Mouse (Mus musculus) olfactory bulb, adult 2 months (tissue): Measurements from ENCODE around the gene Gm4869. TPM values are rescaled to one million over a fixed set of nuclear protein-coding genes. Genes with fewer than 3 reads are reported as not detected.

Experiments used
- H3K27ac ChIP-seq: fragments of 200-500 bp; 2 replicates; pipeline ENCODE4 v1.5.1; 2012; ENCODE audit warnings: low read depth, low read length; ENCODE audit not compliant: insufficient read depth
- H3K4me1 ChIP-seq: fragments of 200-500 bp; 2 replicates; pipeline ENCODE4 v1.6.1; 2012; ENCODE audit warnings: low read length; ENCODE audit not compliant: control insufficient read depth, insufficient read depth
- H3K4me3 ChIP-seq: fragments of 200-500 bp; 2 replicates; pipeline ENCODE4 v1.5.1; 2012; ENCODE audit warnings: mild to moderate bottlenecking, low read depth, low read length, moderate library complexity; ENCODE audit not compliant: insufficient read depth
- CTCF ChIP-seq: fragments of 200-500 bp; IDR thresholded peaks from 2 replicates; pipeline ENCODE4 v1.5.1; 2012; ENCODE audit warnings: low read depth, mild to moderate bottlenecking, low read length, moderate library complexity; ENCODE audit not compliant: insufficient read depth
- POLR2A ChIP-seq: fragments of 200-500 bp; IDR thresholded peaks from 2 replicates; pipeline ENCODE4 v1.6.1; 2012; ENCODE audit warnings: mild to moderate bottlenecking, low read depth, low read length, moderate library complexity; ENCODE audit not compliant: insufficient read depth
- WGBS: fragments of 180-500 bp; shearing (Covaris S2); methylation state at CpG from one replicate; pipeline ENCODE4 v1.1.7; 2018; 5-methylcytosine and 5-hydroxymethylcytosine counted together
- polyA plus RNA-seq: library from polyadenylated mRNA; stranded (reverse); fragments of >200 nt; gene quantifications from 2 replicates; pipeline ENCODE4 v1.2.4, GENCODE M21; 2012; ENCODE audit warnings: low replicate concordance; ENCODE audit not compliant: missing spikeins, insufficient read depth, insufficient read length

Gene Gm4869
- polyA plus RNA-seq, 1 experiment = not detected

- WGBS = 8% methylated on average over 8 of the region's 8 CpGs
- H3K27ac ChIP-seq = no peak overlapping the region
- TF ChIP-seq POLR2A (no peak), CTCF (peak; percentile 62)
- no peak overlapping the region for H3K4me3 ChIP-seq
- peaks cover 12% of the 10 kb centered on the region for H3K4me1 ChIP-seq
Measured at GRCm38 (mm10) chr5:140540106-140540505, 94.7 kb downstream of the Gm4869 start.

GRCm38 (mm10) chr5:140542811-140543575 lies 97.5 kb downstream of the Gm4869 start:
- H3K27ac ChIP-seq = no peak overlapping the region
- 50% methylated on average over 9 of the region's 9 CpGs for WGBS
- TF ChIP-seq CTCF = no peak
- TF ChIP-seq POLR2A = no peak
- H3K4me3 ChIP-seq = no peak overlapping the region
- H3K4me1 ChIP-seq = peaks cover 6% of the 10 kb centered on the region

Other genes starting within 250 kb of the Gm4869 start
- gene Mad1l1, start 124.1 kb upstream of the Gm4869 start, polyA plus RNA-seq = 302 TPM in 1 of 2 replicates, not detected in the other
- gene Nudt1, start 124.0 kb upstream of the Gm4869 start, polyA plus RNA-seq = not detected in 2 replicates
- not detected in 2 replicates for gene Mrm2, start 113.7 kb upstream of the Gm4869 start, polyA plus RNA-seq
- not detected in 2 replicates for gene Snx8, start 56.4 kb upstream of the Gm4869 start, polyA plus RNA-seq
- gene Eif3b, start 26.3 kb upstream of the Gm4869 start, polyA plus RNA-seq = not detected in 2 replicates
- not detected in 2 replicates for gene Chst12, start 59.9 kb downstream of the Gm4869 start, polyA plus RNA-seq
- not detected in 2 replicates for gene Grifin, start 119.4 kb downstream of the Gm4869 start, polyA plus RNA-seq
- not detected in 2 replicates for gene Lfng, start 161.7 kb downstream of the Gm4869 start, polyA plus RNA-seq
- gene Ttyh3, start 203.4 kb downstream of the Gm4869 start, polyA plus RNA-seq = not detected in 2 replicates